Mouse (Mus musculus): Measurements from ENCODE around the gene Pde9a.

DNA sequence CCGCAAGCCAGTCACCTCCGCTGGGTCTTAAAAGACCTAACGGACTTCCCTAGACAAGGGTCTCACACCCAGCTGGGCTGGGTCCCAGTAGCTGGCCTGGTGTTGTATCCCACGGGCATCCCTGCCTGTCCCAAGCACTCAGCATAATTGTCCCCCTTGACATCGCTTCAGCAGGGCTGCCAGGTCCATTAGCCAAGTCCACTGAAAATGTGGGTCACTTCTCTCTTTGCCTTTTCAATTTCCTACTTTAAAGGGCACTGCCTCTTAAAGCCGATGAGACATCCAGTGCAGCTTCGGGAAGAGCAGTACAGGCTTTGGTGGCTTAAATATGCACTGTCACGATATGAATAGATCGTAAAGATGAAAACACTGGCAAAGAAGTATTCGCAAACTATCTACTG, 7.6 kb upstream of the Pde9a start:
- TF ChIP-seq CTCF (IDR thresholded peaks at IDR 0.05; ENCODE audit: control insufficient read depth, insufficient read depth, insufficient read length) (no peak), MAX (IDR thresholded peaks at IDR 0.05) (no peak), MYOD1 (IDR thresholded peaks at IDR 0.05; ENCODE audit: control insufficient read depth, insufficient read length, low read depth) (no peak)
